Mouse (Mus musculus) bone marrow macrophage, adult 2 months (primary cell): ENCODE measurements around the gene Kdm2b. TPM values are rescaled to one million over a fixed set of nuclear protein-coding genes. Genes with fewer than 3 reads are reported as not detected.

Experiments used
- H3K27ac ChIP-seq: 2 replicates; pipeline ENCODE4 v1.5.1; 2012; ENCODE audit warnings: low read depth, low read length; ENCODE audit not compliant: insufficient read depth
- H3K4me1 ChIP-seq: 2 replicates; pipeline ENCODE4 v1.6.1; 2012; ENCODE audit warnings: low read length; ENCODE audit not compliant: control insufficient read depth, insufficient read depth
- H3K4me3 ChIP-seq: 2 replicates; pipeline ENCODE4 v1.5.1; 2012; ENCODE audit warnings: mild to moderate bottlenecking, low read length, moderate library complexity; ENCODE audit not compliant: insufficient read depth
- CTCF ChIP-seq: IDR thresholded peaks from 2 replicates; pipeline ENCODE4 v1.5.1; 2012; ENCODE audit warnings: low read depth, mild to moderate bottlenecking, low read length, moderate library complexity
- POLR2A ChIP-seq: IDR thresholded peaks from 2 replicates; pipeline ENCODE4 v1.6.1; 2012; ENCODE audit warnings: mild to moderate bottlenecking, low read depth, low read length, borderline replicate concordance
- polyA plus RNA-seq: library from polyadenylated mRNA; stranded (reverse); fragments of >200 nt; gene quantifications from 2 replicates; pipeline ENCODE4 v1.2.4, GENCODE M21; 2012; ENCODE audit not compliant: missing spikeins, insufficient read depth, insufficient read length

Kdm2b gene
- polyA plus RNA-seq, 1 experiment: 26.9 TPM

DNA sequence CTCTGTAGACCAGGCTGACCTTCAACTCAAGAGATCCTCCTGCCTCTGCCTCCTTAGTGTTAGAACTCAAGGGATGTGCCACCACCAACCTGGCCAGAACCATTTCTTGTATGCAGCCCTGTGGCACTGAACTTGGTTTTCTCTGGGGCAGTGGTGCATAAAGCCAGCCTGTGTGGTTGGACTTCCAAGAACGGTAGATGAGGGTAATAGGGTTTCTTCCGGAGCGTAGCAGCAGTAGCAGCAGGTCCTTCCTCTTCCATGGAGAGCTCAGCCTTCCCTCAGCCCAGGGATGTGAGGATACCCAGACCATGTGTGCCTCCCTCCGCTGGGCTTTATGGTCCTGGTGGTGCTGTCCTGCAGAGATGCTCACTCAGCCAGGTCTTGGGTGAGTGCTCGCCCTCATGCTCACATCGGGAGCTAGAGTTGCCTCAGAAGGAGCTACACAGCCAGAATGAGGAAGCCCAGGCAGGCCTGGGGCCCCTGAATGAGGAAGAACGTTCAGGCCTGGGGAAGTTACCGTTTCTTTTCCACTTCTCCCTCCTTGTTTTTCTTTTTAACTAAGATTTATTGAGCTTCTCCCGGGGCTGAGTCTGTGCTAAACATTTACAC, 35.4 kb upstream of the Kdm2b start:
- no peak for TF ChIP-seq CTCF
- TF ChIP-seq POLR2A: no peak
- Histone ChIP-seq H3K4me1 (peaks cover 50% of the 10 kb centered on the region), H3K4me3 (peak overlapping the region; percentile 37), H3K27ac (peak overlapping the region; percentile 96)

DNA sequence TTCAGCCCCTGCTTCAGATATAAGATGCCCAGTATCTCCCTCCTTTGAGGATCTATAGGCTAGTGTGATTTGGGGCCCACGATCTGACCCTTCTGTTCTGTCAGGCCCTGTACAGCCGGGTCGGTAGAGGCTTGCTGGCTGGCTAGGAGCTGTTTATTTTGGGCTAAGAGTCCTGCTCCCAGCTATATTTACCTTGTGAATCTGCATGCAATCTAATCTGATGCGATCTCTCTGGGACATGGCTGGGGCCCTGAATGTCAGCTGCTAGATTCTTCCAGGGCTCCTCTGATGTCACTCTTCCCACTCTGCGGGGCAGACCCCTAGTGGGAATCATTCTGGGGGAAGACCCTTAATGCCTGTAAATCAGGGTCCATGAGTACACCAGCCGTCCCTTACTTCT, 34.7 kb upstream of the Kdm2b start:
- TF ChIP-seq POLR2A (no peak), CTCF (no peak)
- peak overlapping the region; percentile 96 for H3K27ac ChIP-seq
- peaks cover 55% of the 10 kb centered on the region for H3K4me1 ChIP-seq
- H3K4me3 ChIP-seq: no peak overlapping the region

DNA sequence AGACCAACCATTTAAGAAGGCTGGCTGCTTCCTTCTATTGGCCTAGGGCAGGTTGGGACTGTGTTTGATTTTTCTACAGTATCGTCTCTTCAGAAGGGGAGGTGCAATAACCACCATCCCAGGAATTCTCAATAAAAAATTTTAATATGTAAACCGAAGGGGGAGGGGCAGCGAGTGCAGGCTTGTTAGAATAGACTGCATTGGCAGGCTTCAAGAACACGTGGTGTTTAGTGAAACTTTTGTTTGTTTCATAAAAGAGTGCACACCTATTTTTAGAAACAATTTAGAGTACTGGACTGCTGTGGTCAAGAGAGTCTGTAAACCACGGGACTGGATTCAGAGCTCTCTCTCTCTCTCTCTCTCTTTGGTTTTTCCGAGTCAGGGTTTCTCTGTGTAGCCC, 33.4 kb upstream of the Kdm2b start:
- TF ChIP-seq CTCF: no peak
- TF ChIP-seq POLR2A: no peak
- Histone ChIP-seq H3K4me3 (no peak overlapping the region), H3K4me1 (peaks cover 67% of the 10 kb centered on the region), H3K27ac (peak overlapping the region; percentile 19)

DNA sequence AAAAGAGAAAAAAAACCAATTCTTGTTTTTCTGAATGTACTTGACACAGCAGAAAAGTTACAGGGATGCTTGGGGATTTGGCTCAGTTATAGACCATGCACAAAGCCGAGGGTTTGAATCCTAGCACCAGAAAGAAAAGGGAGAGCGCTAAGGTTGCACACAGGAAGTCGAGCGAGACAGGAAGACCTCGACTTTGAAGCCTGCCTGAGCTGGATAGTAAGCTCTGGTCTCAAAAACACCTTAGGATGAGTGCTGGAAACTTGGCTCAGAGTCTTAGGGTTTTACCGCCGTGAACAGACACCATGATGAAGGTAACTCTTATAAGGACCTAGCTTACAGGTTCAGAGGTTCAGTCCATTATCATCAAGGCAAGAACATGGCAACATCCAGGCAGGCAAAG, 31.8 kb upstream of the Kdm2b start:
- H3K27ac ChIP-seq: no peak overlapping the region
- H3K4me3 ChIP-seq: no peak overlapping the region
- H3K4me1 ChIP-seq: peaks cover 66% of the 10 kb centered on the region
- TF ChIP-seq POLR2A (no peak), CTCF (no peak)

DNA sequence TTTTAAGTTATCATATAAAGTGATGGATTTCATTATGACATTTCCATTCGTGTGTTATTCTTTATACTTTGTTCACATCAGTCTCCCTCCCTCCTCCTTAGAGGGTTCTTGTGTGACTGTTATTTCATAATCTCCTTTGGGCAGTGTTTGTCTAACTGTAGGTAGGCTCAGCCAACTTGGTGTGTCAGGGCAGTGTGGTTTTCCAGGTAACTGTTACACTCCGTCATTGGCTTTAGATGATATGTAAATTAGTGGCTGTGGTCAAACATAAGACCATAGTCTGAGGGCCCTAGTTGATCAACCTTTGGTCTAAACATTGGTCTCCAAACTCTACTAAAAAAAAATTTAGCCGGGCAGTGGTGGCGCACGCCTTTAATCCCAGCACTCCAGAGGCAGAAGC, 30.8 kb upstream of the Kdm2b start:
- Histone ChIP-seq H3K27ac (no peak overlapping the region), H3K4me1 (peaks cover 57% of the 10 kb centered on the region)

DNA sequence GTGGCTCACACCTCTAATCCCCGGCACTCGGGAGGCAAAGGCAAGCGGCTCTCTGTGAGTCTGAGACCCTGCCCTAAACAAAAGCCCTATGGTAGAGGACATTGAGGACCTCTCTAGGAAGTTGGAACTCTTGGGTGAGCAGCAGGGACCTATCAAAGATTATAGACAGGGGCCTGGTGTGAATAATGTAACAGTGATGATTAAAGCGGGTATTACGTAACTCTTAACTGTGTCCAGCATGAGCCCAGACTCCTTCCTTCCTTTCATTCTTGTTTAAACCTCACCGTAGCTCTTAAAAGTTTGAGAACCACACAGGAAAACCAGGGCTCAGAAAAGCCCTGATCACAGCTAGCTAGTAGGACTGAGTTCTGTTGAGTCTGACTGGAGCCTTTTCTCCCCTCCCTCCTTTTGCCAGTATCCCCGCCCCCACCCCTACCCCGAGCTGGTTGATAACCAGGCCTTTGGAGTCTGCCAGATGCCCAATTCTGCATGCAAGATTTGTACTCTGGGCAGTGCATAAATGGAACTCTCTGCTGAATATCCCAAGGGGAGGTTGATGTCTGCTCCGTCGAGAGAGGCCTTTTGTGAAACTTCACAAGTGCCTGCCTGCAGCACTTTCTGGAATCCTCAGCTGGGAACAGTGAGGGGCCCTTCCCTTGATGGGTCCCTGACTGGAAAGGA, 29.9 kb upstream of the Kdm2b start:
- Histone ChIP-seq H3K4me1 (peaks cover 52% of the 10 kb centered on the region), H3K27ac (peak overlapping the region; percentile 48), H3K4me3 (peak overlapping the region; percentile 26)
- TF ChIP-seq CTCF (no peak), POLR2A (0 out of 2 replicates have a peak, but pooled peaks have one; percentile 31)

More for the DNA sequence above, 30.8 kb upstream of the Kdm2b start:
- no peak overlapping the region for H3K4me3 ChIP-seq
- TF ChIP-seq POLR2A (no peak), CTCF (no peak)

DNA sequence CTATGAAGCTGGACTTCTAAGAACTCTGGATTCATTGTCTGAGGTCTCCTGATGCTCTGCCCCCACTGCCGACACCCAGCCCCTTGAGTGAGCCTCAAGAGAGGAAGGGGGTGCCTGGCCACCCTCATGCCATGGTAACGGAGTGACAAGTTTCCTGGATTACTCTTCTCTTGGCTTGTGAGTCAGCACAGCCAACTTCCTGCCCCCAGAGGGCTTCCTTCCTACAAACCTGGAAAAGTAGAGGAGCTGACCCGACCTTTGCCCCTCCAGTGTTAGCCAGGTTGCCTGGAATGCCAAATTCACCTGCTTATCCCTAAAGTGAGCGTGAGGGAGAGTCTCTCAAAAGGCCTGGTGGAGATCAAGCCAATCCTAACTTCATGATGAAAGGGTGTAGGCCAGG, 27.9 kb upstream of the Kdm2b start:
- Histone ChIP-seq H3K4me1 (peaks cover 48% of the 10 kb centered on the region), H3K27ac (no peak overlapping the region; the same call in 1 of the 2 replicates), H3K4me3 (peak overlapping the region; percentile 9; the same call in 1 of the 2 replicates)
- no peak for TF ChIP-seq CTCF
- no peak for TF ChIP-seq POLR2A

DNA sequence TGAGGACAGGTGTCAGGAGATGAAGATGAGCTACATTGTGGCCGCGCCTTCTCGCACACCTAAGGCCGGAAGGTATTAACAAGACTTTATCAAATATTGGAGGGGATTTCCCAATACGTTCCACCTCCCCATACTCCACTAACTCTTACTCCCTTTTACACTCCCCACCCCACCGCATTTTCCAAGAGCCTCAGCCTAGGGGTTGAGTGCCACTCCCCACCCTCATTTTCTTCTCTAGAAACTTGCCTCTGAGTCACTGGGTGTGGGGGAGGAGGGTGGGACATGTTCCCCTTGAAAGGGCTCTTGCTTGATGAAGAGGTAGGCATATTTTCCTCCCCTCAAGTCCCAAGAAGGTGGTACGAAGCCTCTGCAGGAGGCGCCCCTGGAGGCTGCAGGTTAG, 26.3 kb upstream of the Kdm2b start:
- peak overlapping the region; percentile 94 for H3K4me3 ChIP-seq
- H3K4me1 ChIP-seq: peaks cover 42% of the 10 kb centered on the region
- H3K27ac ChIP-seq: peak overlapping the region; percentile 92
- no peak for TF ChIP-seq POLR2A
- no peak for TF ChIP-seq CTCF

DNA sequence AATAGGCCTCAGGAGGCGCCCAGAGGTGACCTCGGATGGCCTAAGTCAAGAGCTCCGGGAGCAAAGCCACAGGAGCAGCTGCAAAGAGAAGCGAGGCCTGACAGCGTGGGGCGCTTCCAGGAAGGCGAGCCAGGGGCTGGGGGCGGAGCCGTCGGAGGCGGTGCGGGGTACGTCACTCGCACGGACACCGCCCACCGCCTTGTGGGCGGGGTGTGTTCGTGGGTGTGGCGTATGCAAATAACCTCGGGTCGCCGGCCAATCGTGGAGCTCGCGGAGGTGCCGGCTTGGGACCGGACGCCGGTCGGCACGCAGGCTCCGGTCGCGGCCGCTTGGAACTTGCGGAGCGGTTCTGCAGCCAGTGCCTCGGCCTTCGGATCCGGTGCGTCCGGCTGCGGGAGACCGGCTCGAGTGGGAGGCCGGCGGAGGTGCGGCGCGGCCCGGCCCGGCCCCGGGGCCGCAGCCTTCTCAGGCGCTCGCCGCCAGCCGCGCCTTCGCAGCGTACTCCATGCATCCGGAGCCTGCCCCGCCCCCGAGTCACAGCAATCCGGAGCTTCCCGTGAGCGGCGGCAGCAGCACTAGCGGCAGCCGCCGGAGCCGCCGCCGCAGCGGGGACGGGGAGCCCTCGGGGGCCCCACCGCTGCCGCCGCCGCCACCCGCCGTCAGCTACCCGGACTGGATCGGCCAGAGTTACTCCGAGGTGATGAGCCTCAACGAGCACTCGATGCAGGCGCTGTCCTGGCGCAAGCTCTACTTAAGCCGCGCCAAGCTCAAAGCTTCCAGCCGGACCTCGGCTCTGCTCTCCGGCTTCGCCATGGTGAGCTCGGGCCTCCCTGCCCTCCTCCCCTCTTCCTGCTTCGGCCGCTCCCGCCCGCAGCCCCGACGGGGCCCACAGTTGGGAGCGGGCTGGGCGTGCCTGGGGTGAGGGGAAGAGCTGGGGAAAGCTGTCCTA, 25.4 kb upstream of the Kdm2b start, which contains the start of gene Orai1:
Gene Orai1, plus strand, starts transcription at position 322 of the 949 bp plus-strand sequence.
- Histone ChIP-seq H3K4me3 (peak within 1 kb of the TSS; percentile 94), H3K4me1 (peaks cover 44% of the 10 kb centered on the region), H3K27ac (peak within 1 kb of the TSS; percentile 96)
- TF ChIP-seq CTCF (no peak), POLR2A (peak; percentile 48; the same call in 1 of the 2 replicates)
